Mouse (Mus musculus): ENCODE measurements around the gene Cherp. TPM values are rescaled to one million over a fixed set of nuclear protein-coding genes. Genes with fewer than 3 reads are reported as not detected.
A peak's percentile ranks its signal among the peaks of the same experiment; 100 is the strongest.

Gene Cherp
- polyA plus RNA-seq, 1 experiment from 2014 or later = 40.0 TPM

- Histone ChIP-seq H3K36me3 (ENCODE audit: control insufficient read depth, insufficient read depth, low read length) (no peaks in the 10 kb centered on the region), H3K9ac (ENCODE audit: low read depth, low read length) (no peak overlapping the region), H3K4me3 (ENCODE audit: low read length) (no peak overlapping the region), H3K4me2 (ENCODE audit: low read length) (no peak overlapping the region), H3K27ac (ENCODE audit: low read depth, low read length) (no peak overlapping the region), H3K27me3 (replicated peaks; ENCODE audit: control insufficient read depth, insufficient read depth, low read length) (no peaks in the 10 kb centered on the region), H3K9me3 (ENCODE audit: control insufficient read depth, low read length) (no peaks in the 10 kb centered on the region), H3K4me1 (ENCODE audit: control insufficient read depth, insufficient read depth, low read depth, low read length) (no peaks in the 10 kb centered on the region)
- WGBS = 57% methylated on average over 13 of the region's 13 CpGs
- ATAC-seq = no peak
Measured at GRCm38 (mm10) chr8:72429676-72430075, 45.4 kb downstream of the Cherp start.

DNA sequence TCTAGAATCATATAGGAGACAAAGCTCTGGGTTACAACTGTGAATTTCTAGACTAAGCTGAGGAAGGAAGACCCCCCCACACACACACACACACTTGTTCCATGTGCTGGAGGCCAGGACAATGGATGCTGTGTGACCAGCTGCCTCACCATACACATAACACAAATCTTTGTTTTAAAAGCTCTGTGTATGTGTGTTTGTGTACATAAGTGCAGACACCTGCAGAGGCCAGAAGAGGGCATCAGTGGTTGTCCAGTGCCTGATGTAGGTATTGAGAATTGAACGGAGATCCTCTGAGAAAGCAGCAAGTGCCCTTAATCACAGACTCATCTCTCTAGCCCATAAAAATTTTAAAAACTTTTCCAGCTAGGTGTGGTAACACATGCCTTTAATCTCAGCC lies 52.1 kb downstream of the Cherp start:
- ATAC-seq = no peak
- H3K36me3 ChIP-seq (ENCODE audit: control insufficient read depth, insufficient read depth, low read length) = no peaks in the 10 kb centered on the region
- no peak overlapping the region for H3K4me2 ChIP-seq (ENCODE audit: low read length)
- no peaks in the 10 kb centered on the region for H3K9me3 ChIP-seq (ENCODE audit: control insufficient read depth, low read length)
- H3K4me3 ChIP-seq (ENCODE audit: low read length) = no peak overlapping the region
- no peaks in the 10 kb centered on the region for H3K27me3 ChIP-seq (replicated peaks; ENCODE audit: control insufficient read depth, insufficient read depth, low read length)
- no peak overlapping the region for H3K27ac ChIP-seq (ENCODE audit: low read depth, low read length)
- peaks cover 22% of the 10 kb centered on the region for H3K4me1 ChIP-seq (ENCODE audit: control insufficient read depth, insufficient read depth, low read depth, low read length)
- 63% methylated on average over 1 of the region's 1 CpGs for WGBS
- no peak overlapping the region for H3K9ac ChIP-seq (ENCODE audit: low read depth, low read length)

GRCm38 (mm10) chr8:72421362-72422335 lies 53.4 kb downstream of the Cherp start, which contains the start of gene Eps15l1:
Gene Eps15l1 (minus strand): TSS chr8:72421460.
- H3K27ac ChIP-seq (ENCODE audit: low read depth, low read length) = peak within 1 kb of the TSS; percentile 84
- H3K4me1 ChIP-seq (ENCODE audit: control insufficient read depth, insufficient read depth, low read depth, low read length) = peaks cover 27% of the 10 kb centered on the region
- ATAC-seq = peak; percentile 98
- H3K9me3 ChIP-seq (ENCODE audit: control insufficient read depth, low read length) = no peaks in the 10 kb centered on the region
- H3K4me2 ChIP-seq (ENCODE audit: low read length) = peak within 1 kb of the TSS; percentile 77
- under 1% methylated on average over 48 of the region's 48 CpGs for WGBS
- H3K4me3 ChIP-seq (ENCODE audit: low read length) = peak within 1 kb of the TSS; percentile 80
- H3K9ac ChIP-seq (ENCODE audit: low read depth, low read length) = peak within 1 kb of the TSS; percentile 87
- H3K27me3 ChIP-seq (replicated peaks; ENCODE audit: control insufficient read depth, insufficient read depth, low read length) = no peaks in the 10 kb centered on the region
- H3K36me3 ChIP-seq (ENCODE audit: control insufficient read depth, insufficient read depth, low read length) = no peaks in the 10 kb centered on the region

DNA sequence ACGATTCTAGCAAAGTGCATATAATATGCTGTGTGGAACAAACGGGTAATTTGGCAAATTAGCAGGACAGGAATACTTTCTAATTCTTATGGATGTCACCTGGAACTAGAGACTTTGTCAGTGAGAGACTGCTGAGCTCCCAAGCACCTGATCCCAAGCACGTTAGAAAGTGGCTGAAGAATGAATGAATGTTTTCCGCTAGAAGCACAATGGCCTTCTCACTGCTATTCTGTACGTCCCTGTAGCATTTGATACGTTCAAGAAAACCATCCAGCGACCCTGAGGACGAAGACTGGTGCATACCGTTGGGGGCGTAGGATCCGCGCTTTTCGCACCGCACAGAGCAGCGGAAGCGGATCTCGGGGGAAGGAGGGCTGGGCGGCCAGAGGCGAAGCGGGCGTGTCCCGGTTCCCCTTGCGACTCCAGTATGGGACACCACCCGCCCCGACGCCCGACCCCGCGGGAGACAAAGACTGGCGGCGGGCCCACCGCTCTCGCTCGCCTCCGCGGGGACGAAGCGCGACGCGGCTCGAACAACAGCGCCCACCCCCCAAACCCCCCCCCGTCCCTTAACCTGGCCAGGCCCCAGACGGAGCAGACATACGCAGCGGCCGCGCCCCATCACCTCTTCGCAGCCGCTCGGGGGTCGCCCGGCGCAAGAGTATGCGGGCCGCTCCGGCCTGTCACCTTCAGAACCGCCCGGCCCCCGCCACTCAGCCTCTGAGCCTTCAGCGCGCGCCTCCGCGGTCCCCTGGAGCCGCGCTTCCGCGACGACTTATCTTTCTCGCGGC lies 54.3 kb downstream of the Cherp start:
- H3K4me3 ChIP-seq (ENCODE audit: low read length) = peak overlapping the region; percentile 80
- 1% methylated on average over 68 of the region's 73 CpGs for WGBS
- H3K9me3 ChIP-seq (ENCODE audit: control insufficient read depth, low read length) = no peaks in the 10 kb centered on the region
- H3K27ac ChIP-seq (ENCODE audit: low read depth, low read length) = peak overlapping the region; percentile 84
- H3K9ac ChIP-seq (ENCODE audit: low read depth, low read length) = peak overlapping the region; percentile 87
- H3K4me2 ChIP-seq (ENCODE audit: low read length) = peak overlapping the region; percentile 77
- H3K36me3 ChIP-seq (ENCODE audit: control insufficient read depth, insufficient read depth, low read length) = no peaks in the 10 kb centered on the region
- H3K4me1 ChIP-seq (ENCODE audit: control insufficient read depth, insufficient read depth, low read depth, low read length) = peaks cover 33% of the 10 kb centered on the region
- H3K27me3 ChIP-seq (replicated peaks; ENCODE audit: control insufficient read depth, insufficient read depth, low read length) = no peaks in the 10 kb centered on the region
- peak; percentile 65 for ATAC-seq

DNA sequence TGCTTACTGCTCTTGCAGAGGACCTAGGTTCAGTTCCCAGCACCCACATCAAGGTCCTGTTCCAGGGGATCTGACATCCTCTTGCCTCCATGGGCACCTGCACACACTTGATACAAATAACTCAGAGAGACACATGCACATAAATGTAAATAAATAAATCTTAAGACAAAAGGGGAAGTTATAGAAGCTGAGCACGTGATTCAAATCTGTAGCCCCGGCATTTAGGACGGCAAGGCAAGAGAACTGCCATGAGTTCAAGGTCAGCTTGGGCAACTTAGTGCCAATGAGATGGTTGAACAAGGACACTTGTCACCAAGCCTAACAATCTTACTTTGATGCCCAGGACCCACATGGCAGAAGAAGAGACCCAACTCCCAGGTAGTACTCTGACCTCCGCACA lies 57.0 kb downstream of the Cherp start:
- H3K4me1 ChIP-seq (ENCODE audit: control insufficient read depth, insufficient read depth, low read depth, low read length) = peaks cover 33% of the 10 kb centered on the region

GRCm38 (mm10) chr8:72415252-72415651 lies 59.8 kb downstream of the Cherp start:
- no peaks in the 10 kb centered on the region for H3K27me3 ChIP-seq (replicated peaks; ENCODE audit: control insufficient read depth, insufficient read depth, low read length)
- H3K9me3 ChIP-seq (ENCODE audit: control insufficient read depth, low read length) = no peaks in the 10 kb centered on the region
- H3K36me3 ChIP-seq (ENCODE audit: control insufficient read depth, insufficient read depth, low read length) = no peaks in the 10 kb centered on the region
- H3K4me1 ChIP-seq (ENCODE audit: control insufficient read depth, insufficient read depth, low read depth, low read length) = peaks cover 28% of the 10 kb centered on the region
- H3K4me3 ChIP-seq (ENCODE audit: low read length) = no peak overlapping the region
- no peak overlapping the region for H3K27ac ChIP-seq (ENCODE audit: low read depth, low read length)
- WGBS = 71% methylated on average over 2 of the region's 2 CpGs
- H3K9ac ChIP-seq (ENCODE audit: low read depth, low read length) = no peak overlapping the region
- ATAC-seq = no peak
- no peak overlapping the region for H3K4me2 ChIP-seq (ENCODE audit: low read length)

More for the DNA sequence above, 57.0 kb downstream of the Cherp start:
- Histone ChIP-seq H3K9me3 (ENCODE audit: control insufficient read depth, low read length) (no peaks in the 10 kb centered on the region), H3K4me2 (ENCODE audit: low read length) (no peak overlapping the region), H3K4me3 (ENCODE audit: low read length) (no peak overlapping the region), H3K27ac (ENCODE audit: low read depth, low read length) (no peak overlapping the region), H3K36me3 (ENCODE audit: control insufficient read depth, insufficient read depth, low read length) (no peaks in the 10 kb centered on the region), H3K9ac (ENCODE audit: low read depth, low read length) (no peak overlapping the region), H3K27me3 (replicated peaks; ENCODE audit: control insufficient read depth, insufficient read depth, low read length) (no peaks in the 10 kb centered on the region)
- ATAC-seq = no peak
- 96% methylated on average over 4 of the region's 4 CpGs for WGBS

- H3K27ac ChIP-seq (ENCODE audit: low read depth, low read length) = no peak overlapping the region
- no peaks in the 10 kb centered on the region for H3K27me3 ChIP-seq (replicated peaks; ENCODE audit: control insufficient read depth, insufficient read depth, low read length)
- no peak overlapping the region for H3K9ac ChIP-seq (ENCODE audit: low read depth, low read length)
- no peak for ATAC-seq
- WGBS = 93% methylated on average over 7 of the region's 7 CpGs
- H3K36me3 ChIP-seq (ENCODE audit: control insufficient read depth, insufficient read depth, low read length) = no peaks in the 10 kb centered on the region
- H3K4me3 ChIP-seq (ENCODE audit: low read length) = no peak overlapping the region
- H3K9me3 ChIP-seq (ENCODE audit: control insufficient read depth, low read length) = no peaks in the 10 kb centered on the region
- no peak overlapping the region for H3K4me2 ChIP-seq (ENCODE audit: low read length)
- H3K4me1 ChIP-seq (ENCODE audit: control insufficient read depth, insufficient read depth, low read depth, low read length) = peaks cover 19% of the 10 kb centered on the region
Measured at GRCm38 (mm10) chr8:72413839-72414238, 61.2 kb downstream of the Cherp start.
